Mouse (Mus musculus) spleen, adult 12 weeks (tissue): ENCODE measurements around the gene Cln6.
A peak's percentile ranks its signal among the peaks of the same experiment; 100 is the strongest.
"Not testable (repeated sequence)": the region's sequence is repeated elsewhere in the genome, so short reads cannot be mapped to it uniquely, and the experiment has no call there.

Source experiments
- DNase-seq: peaks from one replicate; pipeline ENCODE4 v3.0.0; 2022; ENCODE audit warnings: low spot score

Cln6 gene

GRCm38 (mm10) chr9:62829877-62830276 lies 8.7 kb upstream of the Cln6 start:
- DNase-seq = no peak

GRCm38 (mm10) chr9:62834906-62835305 lies 3.7 kb upstream of the Cln6 start:
- no peak for DNase-seq

DNA sequence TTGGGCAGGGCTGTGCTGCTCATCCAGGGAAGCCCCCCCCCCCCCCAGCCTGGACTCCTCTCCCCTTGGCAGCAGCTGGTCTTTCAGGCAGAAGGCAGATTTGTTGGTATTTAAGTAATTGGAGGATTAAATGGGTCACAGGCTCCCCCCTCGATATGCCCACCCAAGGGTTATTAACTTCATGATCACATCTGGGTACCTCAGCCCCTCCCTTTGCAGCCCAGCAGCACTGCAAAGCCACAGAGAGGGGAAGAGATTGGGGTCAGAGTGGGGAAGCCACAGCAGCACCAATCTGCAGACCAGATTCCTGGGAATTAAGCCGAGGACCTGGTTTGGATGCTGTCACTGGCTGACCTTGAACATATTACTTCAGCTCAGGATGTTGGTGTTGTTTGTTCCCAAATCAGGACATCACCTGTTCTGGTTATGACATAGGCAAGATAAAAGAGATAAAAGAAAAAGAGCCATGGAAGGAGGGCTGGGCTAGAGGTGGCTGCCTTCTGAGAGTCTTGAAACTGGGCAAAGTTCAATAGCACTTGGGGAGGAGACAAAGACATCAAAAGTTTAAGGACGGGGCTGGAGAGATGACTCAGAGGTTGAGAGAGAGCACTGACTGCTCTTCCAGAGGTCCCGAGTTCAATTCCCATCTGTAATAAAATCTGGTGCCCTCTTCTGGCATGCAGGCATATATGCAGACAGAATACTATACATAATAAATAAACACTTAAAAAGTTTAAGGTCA lies 2.7 kb upstream of the Cln6 start:
- DNase-seq = no peak

DNA sequence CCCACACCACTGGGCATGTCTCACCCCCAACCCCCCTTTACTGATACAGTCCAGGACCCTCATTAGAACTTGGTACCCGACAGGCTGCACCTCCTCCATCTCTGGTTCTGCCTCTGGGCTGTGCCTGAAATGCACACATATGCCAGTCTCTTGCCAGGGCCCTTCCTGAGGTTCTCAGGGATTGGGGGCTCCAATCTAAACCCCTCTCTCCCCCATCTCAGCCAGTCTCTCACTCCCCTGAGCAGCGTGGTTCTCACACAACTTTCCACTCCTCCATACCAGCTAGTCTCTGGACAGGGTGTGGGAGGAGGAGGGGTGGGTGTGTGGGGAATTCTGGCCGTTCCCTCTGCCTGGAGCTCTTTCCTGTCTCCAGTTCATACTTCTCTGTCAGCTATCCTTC lies 974 bp upstream of the Cln6 start:
- no peak for DNase-seq

DNA sequence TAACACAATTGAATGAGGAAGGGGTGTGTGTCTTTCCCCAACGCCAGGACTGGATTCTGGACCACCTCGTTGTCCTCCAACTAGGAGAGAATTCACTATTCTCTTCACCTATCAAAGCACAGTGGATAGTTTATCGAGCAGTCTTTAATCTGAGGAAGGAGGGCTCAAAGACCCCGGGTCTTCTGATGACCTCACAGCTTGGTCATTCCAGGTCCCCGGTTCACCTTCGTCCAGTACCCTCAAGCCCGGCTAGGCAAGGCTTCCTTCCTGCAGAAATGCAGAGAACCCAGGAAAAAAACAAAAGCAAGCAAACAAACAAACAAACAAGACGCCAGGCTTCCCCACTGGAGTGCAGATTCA lies 459 bp upstream of the Cln6 start:
- no peak for DNase-seq

- DNase-seq = no peak
These were observed 686 bp downstream of the Cln6 start for GRCm38 (mm10) chr9:62839172-62839770.

DNA sequence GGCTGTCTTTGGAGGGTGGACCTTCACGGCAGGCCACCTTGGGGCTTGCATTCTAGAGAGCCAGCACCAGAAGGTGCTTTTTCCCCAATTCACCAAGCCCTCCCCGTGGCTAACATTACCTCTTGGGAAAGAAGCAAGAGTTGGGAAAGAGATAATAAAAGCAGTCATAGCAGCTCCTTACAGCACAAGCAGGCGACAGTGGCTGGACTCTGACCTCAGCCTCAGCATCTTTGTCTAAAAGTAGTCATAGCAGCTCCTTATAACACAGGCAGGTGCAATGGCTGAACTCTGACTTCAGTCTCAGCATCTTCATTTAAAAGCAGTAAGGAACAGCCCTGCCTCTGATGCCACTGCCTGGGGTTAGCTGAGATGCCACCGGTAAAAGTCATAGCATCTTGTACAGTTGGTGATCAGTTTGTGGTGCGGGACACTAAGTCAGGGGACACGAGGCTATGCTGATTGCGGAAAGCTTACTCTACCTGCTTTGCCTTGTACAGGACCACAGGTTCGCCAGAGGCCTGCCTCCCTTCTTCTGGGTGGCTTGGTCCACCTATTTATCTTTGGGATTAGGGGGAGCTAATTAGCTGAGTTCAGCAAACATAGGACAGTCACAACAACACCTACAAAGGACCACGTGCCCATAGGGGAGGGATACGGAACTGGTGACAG lies 4.9 kb downstream of the Cln6 start:
- no peak for DNase-seq

DNA sequence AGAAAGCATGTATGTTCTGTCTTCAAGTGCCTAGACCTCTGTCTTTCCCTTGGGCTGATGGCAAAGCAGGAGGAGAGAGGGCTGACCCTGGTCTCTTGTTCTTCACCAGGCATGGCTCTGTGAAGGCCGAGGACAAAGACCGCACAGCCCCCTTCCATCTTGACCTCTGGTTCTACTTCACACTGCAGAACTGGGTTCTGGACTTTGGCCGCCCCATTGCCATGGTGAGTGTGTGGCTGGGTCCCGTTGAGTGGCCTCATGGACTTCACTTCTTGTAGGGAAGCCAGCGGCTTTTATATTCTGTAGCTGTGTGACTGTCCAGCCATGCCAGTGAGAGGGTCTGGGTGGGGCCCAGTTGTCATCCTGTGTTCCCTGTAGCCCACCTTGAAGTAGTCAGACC lies 5.9 kb downstream of the Cln6 start:
- DNase-seq = no peak

DNA sequence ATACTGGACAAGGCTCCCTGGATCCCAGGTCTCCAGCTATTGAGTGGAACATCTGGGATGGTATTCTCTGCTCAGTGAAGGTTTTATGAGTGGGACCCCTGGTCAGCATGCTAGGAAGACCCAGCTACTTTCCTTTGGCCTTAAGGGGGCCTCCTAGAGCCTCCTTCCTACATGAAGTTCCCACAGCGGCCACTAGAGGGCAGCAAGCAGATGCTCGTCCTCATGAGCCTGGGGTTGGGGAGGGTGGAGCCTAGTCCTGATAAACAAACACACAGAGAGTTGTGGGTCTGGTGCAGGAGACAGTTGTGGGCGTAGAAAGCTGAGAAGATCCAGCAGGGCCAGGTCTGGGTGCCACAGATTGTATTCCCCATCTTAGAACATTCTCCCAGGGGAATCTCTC lies 9.1 kb downstream of the Cln6 start:
- peak; percentile 78 for DNase-seq

DNA sequence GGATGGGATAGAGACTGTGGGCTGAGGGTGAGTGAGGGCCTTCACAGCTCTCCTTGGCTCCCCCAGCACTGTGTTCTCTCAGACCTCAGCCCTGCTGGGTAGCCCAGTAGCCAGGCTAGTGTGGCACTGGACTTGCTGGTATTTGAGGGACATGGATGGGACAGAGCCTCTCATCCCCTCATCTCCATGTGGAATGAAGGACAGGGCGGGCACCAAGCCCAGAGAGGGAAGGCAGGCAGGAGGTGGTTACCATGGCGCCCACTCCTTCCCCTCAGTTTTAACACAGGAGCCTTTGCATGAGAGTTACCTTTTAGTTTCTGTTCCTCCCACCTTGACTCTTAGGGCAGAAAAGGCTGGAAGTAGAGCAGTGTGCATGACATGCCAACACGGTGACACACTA lies 10.1 kb downstream of the Cln6 start:
- DNase-seq = no peak

DNA sequence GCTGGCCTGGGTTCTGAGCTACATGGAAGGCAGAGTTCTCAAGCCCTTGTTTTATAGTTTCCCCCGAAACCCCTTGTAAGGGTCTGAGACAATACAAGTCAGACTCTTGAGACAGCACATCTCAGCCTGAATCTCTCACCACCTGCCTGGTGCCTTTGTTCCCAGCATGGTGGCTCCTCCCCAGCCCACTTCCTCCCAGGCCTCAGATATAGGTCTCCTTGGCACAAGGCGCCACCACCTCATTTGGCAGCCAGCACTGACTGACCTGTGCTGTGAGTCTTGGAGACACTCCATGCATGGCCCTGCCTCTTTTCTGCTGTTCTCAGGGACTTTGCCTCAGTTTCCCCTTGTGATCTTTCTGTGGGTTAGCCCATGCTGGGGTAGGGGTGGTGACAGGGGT lies 13.0 kb downstream of the Cln6 start:
- DNase-seq = no peak

- DNase-seq = no peak
These were observed 15.9 kb downstream of the Cln6 start for GRCm38 (mm10) chr9:62854483-62854882.

DNA sequence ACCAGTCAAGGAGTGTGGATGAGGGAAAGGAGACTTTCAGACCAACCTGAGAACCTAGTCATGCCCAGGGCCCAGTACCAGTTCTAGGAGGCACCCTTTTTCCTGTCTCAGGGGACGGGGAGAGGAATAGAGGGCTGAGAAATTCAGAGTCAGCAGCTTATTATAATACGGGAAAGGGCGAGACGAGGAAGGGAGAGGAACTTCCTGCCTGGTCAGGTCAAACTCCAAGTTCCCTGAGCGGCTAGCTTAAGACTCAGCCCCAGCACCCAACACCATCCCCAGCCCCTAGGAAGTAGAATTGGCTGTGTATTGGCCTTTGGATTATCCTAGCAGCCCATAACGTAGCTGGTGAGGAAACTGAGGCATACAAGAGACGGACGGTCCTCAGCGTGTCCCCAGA lies 18.6 kb downstream of the Cln6 start:
- DNase-seq = no peak

- no peak for DNase-seq
These were observed 19.2 kb downstream of the Cln6 start, which contains the start of gene Calml4 for GRCm38 (mm10) chr9:62857719-62858261. Gene Calml4 (plus strand): TSS chr9:62858080.

DNA sequence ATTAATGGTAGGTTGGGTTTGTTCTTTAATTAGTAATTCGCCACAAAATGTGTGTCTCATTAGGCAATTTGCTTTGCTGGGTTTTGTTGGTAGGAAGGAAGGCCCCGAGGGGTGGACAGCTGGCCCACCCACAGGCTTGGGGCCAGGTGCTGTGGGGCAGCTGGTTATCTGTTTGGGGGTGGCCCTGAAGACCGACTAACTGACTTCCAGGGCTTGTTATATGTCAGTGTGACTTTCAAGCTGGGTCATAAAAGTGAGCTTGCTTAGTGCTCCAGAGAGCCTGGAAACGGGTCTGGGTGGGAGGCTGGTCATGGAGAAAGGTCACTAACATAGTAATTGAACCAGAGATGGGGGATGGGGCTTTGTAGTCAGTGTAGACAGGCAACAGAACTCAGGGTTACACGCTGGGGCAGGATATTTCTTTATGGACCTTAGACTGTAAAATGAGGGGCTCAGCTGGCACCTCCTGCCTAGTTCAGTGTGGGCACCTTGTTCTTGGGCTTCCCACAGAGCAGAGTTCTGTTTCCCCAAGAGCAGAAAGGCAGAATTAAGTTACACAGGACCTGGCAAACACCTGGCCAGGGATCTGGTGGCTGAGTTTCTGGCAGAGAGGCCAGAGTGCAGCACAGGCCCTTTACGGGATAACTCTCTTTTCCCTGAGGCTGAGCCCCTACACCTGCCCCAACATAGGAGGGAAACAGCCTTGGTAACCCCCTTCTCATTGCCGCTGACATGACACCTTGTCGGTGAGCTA lies 19.9 kb downstream of the Cln6 start:
- DNase-seq = no peak

DNA sequence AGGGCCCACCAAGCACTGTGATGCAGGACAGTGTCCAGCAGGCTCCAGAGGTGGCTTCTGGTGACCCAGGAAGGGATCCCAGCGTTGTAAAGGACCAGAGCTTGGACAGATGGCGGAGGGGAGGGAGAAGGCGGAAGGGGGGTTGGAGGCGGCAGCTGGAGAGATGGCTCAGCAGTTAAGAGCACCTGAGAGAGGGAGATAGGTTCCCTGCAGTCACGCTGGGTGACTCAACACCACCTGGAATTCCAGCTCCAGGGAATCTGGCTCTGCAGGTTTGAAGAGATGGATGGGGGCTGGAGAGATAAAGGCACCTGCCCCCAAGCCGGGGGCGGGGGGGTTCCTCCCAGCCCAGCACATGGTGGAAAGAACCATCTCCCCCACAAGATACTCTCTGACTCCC lies 21.5 kb downstream of the Cln6 start:
- not testable (repeated sequence) for DNase-seq

- no peak for DNase-seq
These were observed 22.3 kb downstream of the Cln6 start for GRCm38 (mm10) chr9:62860866-62861265.

DNA sequence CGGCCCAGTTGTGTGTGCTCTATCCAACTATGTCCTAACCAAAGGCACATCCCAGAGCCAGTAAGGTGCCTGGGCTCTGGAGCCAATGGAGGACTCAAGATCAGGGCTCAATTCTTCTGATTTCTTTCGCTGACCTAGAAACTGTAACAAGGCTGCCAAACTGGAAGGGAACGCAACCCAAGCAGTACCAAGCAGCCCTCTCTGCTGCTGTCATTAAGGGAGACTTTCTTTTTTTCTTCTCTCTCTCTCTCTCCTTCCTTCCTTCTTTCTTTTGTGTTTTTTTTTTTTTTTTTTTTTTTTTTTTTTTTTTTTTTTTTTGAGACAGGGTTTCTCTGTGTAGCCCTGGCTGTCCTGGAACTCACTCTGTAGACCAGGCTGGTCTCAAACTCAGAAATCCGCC lies 30.7 kb downstream of the Cln6 start:
- not testable (repeated sequence) for DNase-seq

- no peak for DNase-seq
These were observed 32.1 kb downstream of the Cln6 start for GRCm38 (mm10) chr9:62870728-62871127.

GRCm38 (mm10) chr9:62876966-62877616 lies 38.5 kb downstream of the Cln6 start:
- DNase-seq = no peak

GRCm38 (mm10) chr9:62877825-62878224 lies 39.2 kb downstream of the Cln6 start:
- DNase-seq = no peak

GRCm38 (mm10) chr9:62881871-62882270 lies 43.3 kb downstream of the Cln6 start:
- DNase-seq = no peak
